10 mouse cellular contexts compared by ENCODE assay signal in genomic region chr8:34326614-34326965, GRCm38 (mm10).
DNase-seq lines count a peak whose midpoint lies in the region; ATAC-seq lines count a peak whose summit lies in the region.
"Had no signal": no experiment of that assay in that cellular context is flagged by ENCODE, and none has a peak within 500 bp of the region (broad histone marks: within the 10 kb centered on the region; RNA-seq: fewer than 3 reads in every experiment).

No protein-coding gene starts in this region.

- peak overlapping the region; percentile 29; the same call in 1 of the 2 replicates for H3K9ac ChIP-seq in kidney, embryonic 16.5 days (replicated peaks; ENCODE audit: low read length)
- H3K9ac ChIP-seq in embryonic facial prominence, embryonic 14.5 days (ENCODE audit: low read depth, low read length): peak overlapping the region; percentile 38; the same call in 1 of the 2 replicates
- H3K9ac ChIP-seq in hindbrain, embryonic 15.5 days: peak overlapping the region; percentile 9; the same call in 1 of the 2 replicates
- peak overlapping the region; percentile 19 for H3K9ac ChIP-seq in midbrain, embryonic 15.5 days
- H3K9ac ChIP-seq: liver, embryonic 15.5 days had no signal

- ATAC-seq in kidney, embryonic 16.5 days (ENCODE audit: low FRiP score, low TSS enrichment): no peak
- ATAC-seq in embryonic facial prominence, embryonic 14.5 days (ENCODE audit: low read depth): no peak
- peak; percentile 10; the same call in 1 of the 2 replicates for ATAC-seq in hindbrain, embryonic 15.5 days (ENCODE audit: low FRiP score, low read depth)
- ATAC-seq in midbrain, embryonic 15.5 days (replicated peaks): peak; percentile 3; the same call in 1 of the 2 replicates
- no peak for ATAC-seq in CD4-positive, CD25-positive, alpha-beta regulatory T cell, adult 4 months

- peaks cover 11% of the 10 kb centered on the region for H3K4me1 ChIP-seq in kidney, embryonic 16.5 days (ENCODE audit: insufficient read depth, low read length)
- 0 out of 2 replicates have a peak, but pooled peaks cover 4% of the 10 kb centered on the region for H3K4me1 ChIP-seq in embryonic facial prominence, embryonic 14.5 days (ENCODE audit: control insufficient read depth, insufficient read depth, low read length)
- peaks cover 41% of the 10 kb centered on the region for H3K4me1 ChIP-seq in hindbrain, embryonic 15.5 days (replicated peaks)
- peaks cover 43% of the 10 kb centered on the region for H3K4me1 ChIP-seq in midbrain, embryonic 15.5 days
- H3K4me1 ChIP-seq: liver, embryonic 15.5 days had no signal

- peak overlapping the region; percentile 58 for H3K4me2 ChIP-seq in kidney, embryonic 16.5 days (replicated peaks; ENCODE audit: low read depth, low read length)
- peak overlapping the region; percentile 59 for H3K4me2 ChIP-seq in embryonic facial prominence, embryonic 14.5 days (ENCODE audit: low read depth, low read length)
- H3K4me2 ChIP-seq in hindbrain, embryonic 15.5 days: peak overlapping the region; percentile 58
- H3K4me2 ChIP-seq in midbrain, embryonic 15.5 days: peak overlapping the region; percentile 60
- H3K4me2 ChIP-seq: liver, embryonic 15.5 days had no signal

- 10% methylated on average over 15 of the region's 15 CpGs for WGBS in kidney, embryonic 16.5 days
- WGBS in embryonic facial prominence, embryonic 14.5 days: 7% methylated on average over 15 of the region's 15 CpGs
- WGBS in hindbrain, embryonic 15.5 days: 6% methylated on average over 15 of the region's 15 CpGs
- WGBS in midbrain, embryonic 15.5 days: 3% methylated on average over 15 of the region's 15 CpGs

- no peaks in the 10 kb centered on the region for H3K9me3 ChIP-seq in kidney, embryonic 16.5 days (ENCODE audit: low read length)
- H3K9me3 ChIP-seq in embryonic facial prominence, embryonic 14.5 days (ENCODE audit: control insufficient read depth, low read length): no peaks in the 10 kb centered on the region
- no peaks in the 10 kb centered on the region for H3K9me3 ChIP-seq in hindbrain, embryonic 15.5 days
- no peaks in the 10 kb centered on the region for H3K9me3 ChIP-seq in midbrain, embryonic 15.5 days
- H3K9me3 ChIP-seq: liver, embryonic 15.5 days had no signal

- no peaks in the 10 kb centered on the region for H3K36me3 ChIP-seq in kidney, embryonic 16.5 days (ENCODE audit: insufficient read depth, low read length)
- no peaks in the 10 kb centered on the region for H3K36me3 ChIP-seq in embryonic facial prominence, embryonic 14.5 days (ENCODE audit: control insufficient read depth, insufficient read depth, low read length)
- no peaks in the 10 kb centered on the region for H3K36me3 ChIP-seq in hindbrain, embryonic 15.5 days
- no peaks in the 10 kb centered on the region for H3K36me3 ChIP-seq in midbrain, embryonic 15.5 days (replicated peaks)
- H3K36me3 ChIP-seq: liver, embryonic 15.5 days had no signal

- no peak overlapping the region for H3K27ac ChIP-seq in kidney, embryonic 16.5 days (ENCODE audit: low read length)
- no peak overlapping the region for H3K27ac ChIP-seq in embryonic facial prominence, embryonic 14.5 days (replicated peaks; ENCODE audit: low read depth, low read length)
- peak overlapping the region; percentile 87 for H3K27ac ChIP-seq in hindbrain, embryonic 15.5 days (replicated peaks)
- H3K27ac ChIP-seq in midbrain, embryonic 15.5 days: peak overlapping the region; percentile 88
- H3K27ac ChIP-seq: liver, embryonic 15.5 days had no signal

- H3K4me3 ChIP-seq in kidney, embryonic 16.5 days (ENCODE audit: low read length): peak overlapping the region; percentile 34
- H3K4me3 ChIP-seq in embryonic facial prominence, embryonic 14.5 days (ENCODE audit: low read depth, low read length): peak overlapping the region; percentile 22
- H3K4me3 ChIP-seq in hindbrain, embryonic 15.5 days: peak overlapping the region; percentile 29
- peak overlapping the region; percentile 33 for H3K4me3 ChIP-seq in midbrain, embryonic 15.5 days
- H3K4me3 ChIP-seq: liver, embryonic 15.5 days had no signal

- DNase-seq in kidney, postnatal 14 days: no peak
- no peak for DNase-seq in embryonic facial prominence, embryonic 14.5 days (ENCODE audit: low spot score)
- DNase-seq in natural killer cell, adult 2 months (ENCODE audit: low spot score in 2 of 2): no peak
- no peak for DNase-seq in retina, embryonic 14.5 days (ENCODE audit: low spot score)
- DNase-seq: kidney, adult 8-10 months had no signal

- H3K27me3 ChIP-seq in kidney, embryonic 16.5 days (ENCODE audit: insufficient read depth, low read length): no peaks in the 10 kb centered on the region
- 0 out of 2 replicates have a peak, but pooled peaks cover 7% of the 10 kb centered on the region for H3K27me3 ChIP-seq in embryonic facial prominence, embryonic 14.5 days (replicated peaks; ENCODE audit: control insufficient read depth, insufficient read depth, low read length)
- no peaks in the 10 kb centered on the region for H3K27me3 ChIP-seq in hindbrain, embryonic 15.5 days
- H3K27me3 ChIP-seq in midbrain, embryonic 15.5 days (replicated peaks): no peaks in the 10 kb centered on the region

Comparison
In these comparisons a context has a peak if more than half of its experiments do, and no peak if none do; other contexts are left out.
1. ATAC-seq: peak in hindbrain, embryonic 15.5 days (single experiment) and midbrain, embryonic 15.5 days (single experiment); none in kidney, embryonic 16.5 days (single experiment), embryonic facial prominence, embryonic 14.5 days (single experiment) and CD4-positive, CD25-positive, alpha-beta regulatory T cell, adult 4 months (single experiment).
2. H3K27ac ChIP-seq: peak in hindbrain, embryonic 15.5 days (single experiment) and midbrain, embryonic 15.5 days (single experiment); none in kidney, embryonic 16.5 days (single experiment) and embryonic facial prominence, embryonic 14.5 days (single experiment).
3. Peak in every context shown above with its lines, with median percentiles within 50 percentile points of each other: H3K4me2 ChIP-seq, H3K4me3 ChIP-seq and H3K9ac ChIP-seq.